Mouse (Mus musculus) liver, embryonic 13.5 days (tissue): ENCODE results near the gene Rab27a. TPM values are rescaled to one million over a fixed set of nuclear protein-coding genes. Genes with fewer than 3 reads are reported as not detected.

Source experiments
- ATAC-seq: fragments of 200-750 bp; cut with Nextera tagmentation; 2 replicates; pipeline ENCODE4 v1.8.0; 2017; ENCODE audit warnings: low read depth, mild to moderate bottlenecking, moderate number of reproducible peaks, moderate library complexity
- DNase-seq: peaks from one replicate; pipeline ENCODE4 v3.0.0; 2022
- H3K27ac ChIP-seq: fragments of 300-500 bp; sonication (generic); 2 replicates; pipeline ENCODE4 v1.5.1; 2015; ENCODE audit warnings: moderate library complexity, mild to moderate bottlenecking, inconsistent platforms
- H3K27me3 ChIP-seq: fragments of 300-500 bp; sonication (generic); 2 replicates; pipeline ENCODE4 v1.6.1; 2015; ENCODE audit warnings: mild to moderate bottlenecking, inconsistent platforms
- H3K36me3 ChIP-seq: fragments of 300-500 bp; sonication (generic); 2 replicates; pipeline ENCODE4 v1.6.1; 2015; ENCODE audit warnings: mild to moderate bottlenecking, inconsistent platforms
- H3K4me1 ChIP-seq: fragments of 300-500 bp; sonication (generic); replicated peaks from 2 replicates; pipeline ENCODE4 v1.6.1; 2015; ENCODE audit warnings: inconsistent platforms
- H3K4me2 ChIP-seq: fragments of 300-500 bp; sonication (generic); 2 replicates; pipeline ENCODE4 v1.6.1; 2015; ENCODE audit warnings: inconsistent platforms, mild to moderate bottlenecking, moderate library complexity
- H3K4me3 ChIP-seq: fragments of 300-500 bp; sonication (generic); replicated peaks from 2 replicates; pipeline ENCODE4 v1.5.1; 2015; ENCODE audit warnings: mild to moderate bottlenecking, inconsistent platforms
- H3K9ac ChIP-seq: fragments of 300-500 bp; sonication (generic); 2 replicates; pipeline ENCODE4 v1.6.1; 2015; ENCODE audit warnings: mild to moderate bottlenecking, inconsistent platforms
- H3K9me3 ChIP-seq: fragments of 300-500 bp; sonication (generic); replicated peaks from 2 replicates; pipeline ENCODE4 v1.6.1; 2016; ENCODE audit warnings: inconsistent platforms
- WGBS: fragments of 180-500 bp; shearing (Covaris S2); methylation state at CpG from one replicate; pipeline ENCODE4 v1.1.7; 2015; ENCODE audit not compliant: insufficient replicate concordance; 5-methylcytosine and 5-hydroxymethylcytosine counted together
- polyA plus RNA-seq: library from polyadenylated mRNA; unstranded; fragments of >200 nt; fragmentation: Nextera tagmentation; extraction: Ambion mirVana; gene quantifications from 2 replicates; pipeline ENCODE4 v1.2.1, GENCODE M21; 2015

Rab27a gene
- polyA plus RNA-seq, 1 experiment from 2014 or later = 4.5 TPM

- Histone ChIP-seq H3K9me3 (no peaks in the 10 kb centered on the region), H3K27me3 (no peaks in the 10 kb centered on the region), H3K4me3 (no peak overlapping the region), H3K4me1 (peaks cover 20% of the 10 kb centered on the region), H3K9ac (no peak overlapping the region), H3K27ac (no peak overlapping the region), H3K36me3 (no peaks in the 10 kb centered on the region), H3K4me2 (no peak overlapping the region)
- DNase-seq (no peak), ATAC-seq (no peak)
- 73% methylated on average over 2 of the region's 2 CpGs for WGBS
Observed at GRCm38 (mm10) chr9:73047906-73048305, 3.3 kb downstream of the Rab27a start.

GRCm38 (mm10) chr9:73048927-73049326 is 4.3 kb downstream of the Rab27a start:
- 16% methylated on average over 4 of the region's 4 CpGs for WGBS
- no peak overlapping the region for H3K27ac ChIP-seq
- peaks cover 18% of the 10 kb centered on the region for H3K4me1 ChIP-seq
- H3K36me3 ChIP-seq = no peaks in the 10 kb centered on the region
- no peak overlapping the region for H3K4me2 ChIP-seq
- no peak overlapping the region for H3K4me3 ChIP-seq
- no peaks in the 10 kb centered on the region for H3K27me3 ChIP-seq
- ATAC-seq (no peak), DNase-seq (no peak)
- H3K9ac ChIP-seq = no peak overlapping the region
- no peaks in the 10 kb centered on the region for H3K9me3 ChIP-seq

- H3K9me3 ChIP-seq = no peaks in the 10 kb centered on the region
- DNase-seq (no peak), ATAC-seq (no peak)
Observed at GRCm38 (mm10) chr9:73049833-73050232, 5.2 kb downstream of the Rab27a start.

GRCm38 (mm10) chr9:73050606-73051005 is 6.0 kb downstream of the Rab27a start:
- WGBS = 50% methylated on average over 8 of the region's 8 CpGs
- DNase-seq (no peak), ATAC-seq (no peak)
- no peak overlapping the region for H3K4me2 ChIP-seq
- H3K27me3 ChIP-seq = no peaks in the 10 kb centered on the region
- no peak overlapping the region for H3K27ac ChIP-seq
- H3K9me3 ChIP-seq = no peaks in the 10 kb centered on the region
- H3K4me3 ChIP-seq = no peak overlapping the region
- peaks cover 2% of the 10 kb centered on the region for H3K4me1 ChIP-seq
- H3K36me3 ChIP-seq = no peaks in the 10 kb centered on the region
- H3K9ac ChIP-seq = no peak overlapping the region

More at GRCm38 (mm10) chr9:73049833-73050232, 5.2 kb downstream of the Rab27a start:
- Histone ChIP-seq H3K27ac (no peak overlapping the region), H3K4me3 (no peak overlapping the region), H3K4me2 (no peak overlapping the region), H3K9ac (no peak overlapping the region), H3K4me1 (peaks cover 10% of the 10 kb centered on the region), H3K36me3 (no peaks in the 10 kb centered on the region), H3K27me3 (no peaks in the 10 kb centered on the region)
- 69% methylated on average over 5 of the region's 5 CpGs for WGBS

GRCm38 (mm10) chr9:73055441-73055911 is 10.8 kb downstream of the Rab27a start:
- H3K4me1 ChIP-seq = no peaks in the 10 kb centered on the region
- no peaks in the 10 kb centered on the region for H3K27me3 ChIP-seq
- WGBS = 61% methylated on average over 10 of the region's 10 CpGs
- H3K9ac ChIP-seq = no peak overlapping the region
- DNase-seq (no peak), ATAC-seq (no peak)
- no peak overlapping the region for H3K27ac ChIP-seq
- no peak overlapping the region for H3K4me3 ChIP-seq
- no peaks in the 10 kb centered on the region for H3K36me3 ChIP-seq
- H3K9me3 ChIP-seq = no peaks in the 10 kb centered on the region
- H3K4me2 ChIP-seq = no peak overlapping the region

GRCm38 (mm10) chr9:73059224-73059623 is 14.6 kb downstream of the Rab27a start:
- Histone ChIP-seq H3K4me2 (no peak overlapping the region), H3K27ac (no peak overlapping the region), H3K27me3 (no peaks in the 10 kb centered on the region), H3K9me3 (no peaks in the 10 kb centered on the region), H3K36me3 (no peaks in the 10 kb centered on the region), H3K4me3 (no peak overlapping the region), H3K4me1 (no peaks in the 10 kb centered on the region), H3K9ac (no peak overlapping the region)
- 78% methylated on average over 4 of the region's 4 CpGs for WGBS
- DNase-seq (no peak), ATAC-seq (no peak)

- peaks cover 15% of the 10 kb centered on the region for H3K4me1 ChIP-seq
- no peak overlapping the region for H3K4me2 ChIP-seq
- ATAC-seq = no peak
- no peak overlapping the region for H3K4me3 ChIP-seq
- H3K27me3 ChIP-seq = no peaks in the 10 kb centered on the region
- no peaks in the 10 kb centered on the region for H3K36me3 ChIP-seq
- no peak for DNase-seq
- no peaks in the 10 kb centered on the region for H3K9me3 ChIP-seq
- H3K9ac ChIP-seq = no peak overlapping the region
- H3K27ac ChIP-seq = no peak overlapping the region
- WGBS = 66% methylated on average over 15 of the region's 15 CpGs
Observed at GRCm38 (mm10) chr9:73063621-73064290, 19.1 kb downstream of the Rab27a start.

- no peak overlapping the region for H3K9ac ChIP-seq
- peak overlapping the region; percentile 14; the same call in 1 of the 2 replicates for H3K4me3 ChIP-seq
- no peaks in the 10 kb centered on the region for H3K27me3 ChIP-seq
- H3K9me3 ChIP-seq = no peaks in the 10 kb centered on the region
- DNase-seq (no peak), ATAC-seq (peak; percentile 63; the same call in 1 of the 2 replicates)
- peak overlapping the region; percentile 49 for H3K4me2 ChIP-seq
- 30% methylated on average over 10 of the region's 10 CpGs for WGBS
- H3K27ac ChIP-seq = no peak overlapping the region
- peaks cover 32% of the 10 kb centered on the region for H3K4me1 ChIP-seq
- H3K36me3 ChIP-seq = no peaks in the 10 kb centered on the region
Observed at GRCm38 (mm10) chr9:73067086-73067485, 22.4 kb downstream of the Rab27a start.

GRCm38 (mm10) chr9:73068230-73068679 is 23.6 kb downstream of the Rab27a start:
- ATAC-seq = peak; percentile 40
- no peak overlapping the region for H3K4me2 ChIP-seq
- no peaks in the 10 kb centered on the region for H3K9me3 ChIP-seq
- no peak overlapping the region for H3K9ac ChIP-seq
- H3K4me3 ChIP-seq = no peak overlapping the region
- H3K36me3 ChIP-seq = no peaks in the 10 kb centered on the region
- H3K4me1 ChIP-seq = peaks cover 34% of the 10 kb centered on the region
- DNase-seq = no peak
- peak overlapping the region; percentile 31 for H3K27ac ChIP-seq
- 18% methylated on average over 6 of the region's 6 CpGs for WGBS
- no peaks in the 10 kb centered on the region for H3K27me3 ChIP-seq

- WGBS = 28% methylated on average over 6 of the region's 6 CpGs
- no peak overlapping the region for H3K4me2 ChIP-seq
- H3K9ac ChIP-seq = no peak overlapping the region
- H3K27ac ChIP-seq = peak overlapping the region; percentile 43; the same call in 1 of the 2 replicates
- no peaks in the 10 kb centered on the region for H3K36me3 ChIP-seq
- DNase-seq (no peak), ATAC-seq (peak; percentile 19; the same call in 1 of the 2 replicates)
- no peaks in the 10 kb centered on the region for H3K9me3 ChIP-seq
- peaks cover 34% of the 10 kb centered on the region for H3K4me1 ChIP-seq
- H3K27me3 ChIP-seq = no peaks in the 10 kb centered on the region
- H3K4me3 ChIP-seq = no peak overlapping the region
Observed at GRCm38 (mm10) chr9:73068688-73069087, 24.0 kb downstream of the Rab27a start.

- WGBS = 29% methylated on average over 10 of the region's 10 CpGs
- no peak overlapping the region for H3K4me2 ChIP-seq
Observed at GRCm38 (mm10) chr9:73070971-73071659, 26.5 kb downstream of the Rab27a start.

More at GRCm38 (mm10) chr9:73070971-73071659, 26.5 kb downstream of the Rab27a start:
- H3K9me3 ChIP-seq = no peaks in the 10 kb centered on the region
- no peak for ATAC-seq
- no peak overlapping the region for H3K4me3 ChIP-seq
- H3K27me3 ChIP-seq = no peaks in the 10 kb centered on the region
- H3K36me3 ChIP-seq = no peaks in the 10 kb centered on the region
- H3K27ac ChIP-seq = peak overlapping the region; percentile 43
- no peak overlapping the region for H3K9ac ChIP-seq
- peaks cover 34% of the 10 kb centered on the region for H3K4me1 ChIP-seq
- DNase-seq = no peak
